ENCODE assay signal across 8 mouse cellular contexts in genomic region chr9:53383951-53384866, GRCm38 (mm10). TPM values are rescaled to one million over a fixed set of nuclear protein-coding genes. Genes with fewer than 3 reads are reported as not detected.
DNase-seq lines count a peak whose midpoint lies in the region; ATAC-seq and TF ChIP-seq lines count a peak whose summit lies in the region.

Kdelc2 (plus strand) TSS chr9:53384025.

- peak within 1 kb of the TSS; percentile 82 for H3K4me2 ChIP-seq in hindbrain, embryonic 11.5 days (replicated peaks; ENCODE audit: low read depth, low read length)
- H3K4me2 ChIP-seq in lung, postnatal 0 days (replicated peaks; ENCODE audit: low read depth, low read length): peak within 1 kb of the TSS; percentile 89

- TF ChIP-seq EP300 in lung, postnatal 0 days (IDR thresholded peaks at IDR 0.05): peak; percentile 62

- H3K4me3 ChIP-seq in hindbrain, embryonic 11.5 days (ENCODE audit: low read depth, low read length): peak within 1 kb of the TSS; percentile 63
- H3K4me3 ChIP-seq in lung, postnatal 0 days (ENCODE audit: low read depth, low read length): peak within 1 kb of the TSS; percentile 82

- H3K27ac ChIP-seq in hindbrain, embryonic 11.5 days (ENCODE audit: low read depth, low read length): peak within 1 kb of the TSS; percentile 52
- H3K27ac ChIP-seq in lung, postnatal 0 days (ENCODE audit: low read length): peak within 1 kb of the TSS; percentile 98

- H3K9ac ChIP-seq in hindbrain, embryonic 11.5 days (ENCODE audit: low read depth, low read length): peak within 1 kb of the TSS; percentile 81
- H3K9ac ChIP-seq in lung, postnatal 0 days (replicated peaks; ENCODE audit: low read depth): peak within 1 kb of the TSS; percentile 89

- H3K36me3 ChIP-seq in hindbrain, embryonic 11.5 days (ENCODE audit: control insufficient read depth, insufficient read depth, low read length): no peaks in the 10 kb centered on the region
- no peaks in the 10 kb centered on the region for H3K36me3 ChIP-seq in lung, postnatal 0 days (ENCODE audit: insufficient read depth, low read length)

- peak; percentile 92 for DNase-seq in NIH3T3 (ENCODE audit: low read depth)
- DNase-seq in cerebellum, adult 9-10 months: peak; percentile 79
- DNase-seq in frontal cortex, postnatal 10 days (ENCODE audit: low spot score in 2 of 2): peak; percentile 76 to 81
- peak; percentile 80 for DNase-seq in hindbrain, embryonic 11.5 days (ENCODE audit: low spot score)
- DNase-seq in layer of hippocampus, postnatal 10 days (ENCODE audit: low spot score in 2 of 2): peak; percentile 63 to 74
- DNase-seq in lung, postnatal 0 days (ENCODE audit: low spot score): peak; percentile 98
- DNase-seq in ovary, postnatal 10 days (ENCODE audit: low spot score): peak; percentile 75
- peak; percentile 82 for DNase-seq in urinary bladder, adult 2 months (ENCODE audit: low spot score)

- H3K9me3 ChIP-seq in hindbrain, embryonic 11.5 days (ENCODE audit: control insufficient read depth, low read length): no peaks in the 10 kb centered on the region
- H3K9me3 ChIP-seq in lung, postnatal 0 days (ENCODE audit: low read length): no peaks in the 10 kb centered on the region

- H3K27me3 ChIP-seq in hindbrain, embryonic 11.5 days (ENCODE audit: control insufficient read depth, insufficient read depth, low read length): no peaks in the 10 kb centered on the region
- H3K27me3 ChIP-seq in lung, postnatal 0 days (replicated peaks; ENCODE audit: insufficient read depth, low read length): no peaks in the 10 kb centered on the region

- H3K4me1 ChIP-seq in hindbrain, embryonic 11.5 days (replicated peaks; ENCODE audit: control insufficient read depth, insufficient read depth, low read length): no peaks in the 10 kb centered on the region
- H3K4me1 ChIP-seq in lung, postnatal 0 days (ENCODE audit: insufficient read depth, low read depth, low read length): peaks cover 5% of the 10 kb centered on the region

- TF ChIP-seq CTCF in lung, postnatal 0 days (IDR thresholded peaks at IDR 0.05): peak; percentile 58

- under 1% methylated on average over 62 of the region's 75 CpGs for WGBS in hindbrain, embryonic 11.5 days
- WGBS in lung, postnatal 0 days: 0% methylated on average over 57 of the region's 75 CpGs

- peak; percentile 96 for ATAC-seq in hindbrain, embryonic 11.5 days (ENCODE audit: low FRiP score)
- peak; percentile 92 for ATAC-seq in lung, postnatal 0 days

RNA-seq across cellular contexts. Expression of gene Kdelc2, which starts in this region (rescaled TPM):
- polyA plus RNA-seq in hindbrain, embryonic 11.5 days (2014; fragmentation: Nextera tagmentation; extraction: Ambion mirVana): 10.4 and 11.7 TPM in 2 replicates
- 1 to 10 TPM; 6.7 to 7.6 TPM for total RNA-seq in layer of hippocampus, postnatal 10 days (2021)
- polyA plus RNA-seq in lung, postnatal 0 days (2015; fragmentation: Nextera tagmentation; extraction: Ambion mirVana): 30.2 and 37.3 TPM in 2 replicates
- 14.1 and 22.2 TPM in 2 replicates for polyA plus RNA-seq in urinary bladder, adult 2 months (2012; rRNA removed)

Comparison
In these comparisons a context has a peak if more than half of its experiments do, and no peak if none do; other contexts are left out.
1. Peak in every context shown above with its lines: DNase-seq, ATAC-seq, H3K4me3 ChIP-seq and H3K27ac ChIP-seq.